Mouse (Mus musculus) forebrain, embryonic 10.5 days (tissue): ENCODE data around the gene Ecsit. TPM values are rescaled to one million over a fixed set of nuclear protein-coding genes. Genes with fewer than 3 reads are reported as not detected.
A peak's percentile ranks its signal among the peaks of the same experiment; 100 is the strongest.

ENCODE experiments used
- DNase-seq: peaks from one replicate; pipeline ENCODE4 v3.0.0-alpha.2; 2017; ENCODE audit warnings: low spot score; ENCODE audit errors: extremely low spot score
- H3K27ac ChIP-seq: fragments of 300-500 bp; sonication (generic); 2 replicates; pipeline ENCODE4 v1.5.1; 2016; ENCODE audit warnings: mild to moderate bottlenecking
- H3K27me3 ChIP-seq: fragments of 300-500 bp; sonication (generic); 2 replicates; pipeline ENCODE4 v1.6.1; 2016; ENCODE audit warnings: mild to moderate bottlenecking; ENCODE audit not compliant: poor library complexity, severe bottlenecking
- H3K36me3 ChIP-seq: fragments of 300-500 bp; sonication (generic); replicated peaks from 2 replicates; pipeline ENCODE4 v1.6.1; 2016; ENCODE audit warnings: mild to moderate bottlenecking, moderate library complexity
- H3K4me1 ChIP-seq: fragments of 300-500 bp; sonication (generic); 2 replicates; pipeline ENCODE4 v1.6.1; 2016
- H3K4me3 ChIP-seq: fragments of 300-500 bp; sonication (generic); 2 replicates; pipeline ENCODE4 v1.5.1; 2016; ENCODE audit warnings: mild to moderate bottlenecking, moderate library complexity
- H3K9me3 ChIP-seq: fragments of 300-500 bp; sonication (generic); 2 replicates; pipeline ENCODE4 v1.6.1; 2016; ENCODE audit warnings: mild to moderate bottlenecking, moderate library complexity
- WGBS: fragments of 180-500 bp; shearing (Covaris S2); methylation state at CpG from one replicate; pipeline ENCODE4 v1.1.7; 2016; 5-methylcytosine and 5-hydroxymethylcytosine counted together
- polyA plus RNA-seq: library from polyadenylated mRNA; unstranded; fragments of >200 nt; fragmentation: Nextera tagmentation; extraction: Ambion mirVana; gene quantifications from 2 replicates; pipeline ENCODE4 v1.2.1, GENCODE M21; 2016

Gene Ecsit
- polyA plus RNA-seq: 42.0 and 43.2 TPM in 2 replicates

- WGBS: under 1% methylated on average over 48 of the region's 48 CpGs
- H3K4me3 ChIP-seq: peak within 1 kb of the TSS; percentile 87
- peak within 1 kb of the TSS; percentile 84 for H3K27ac ChIP-seq
- peak; percentile 93 for DNase-seq
- peaks cover 12% of the 10 kb centered on the region for H3K36me3 ChIP-seq
- H3K27me3 ChIP-seq: no peaks in the 10 kb centered on the region
- peaks cover 13% of the 10 kb centered on the region for H3K4me1 ChIP-seq
- H3K9me3 ChIP-seq: no peaks in the 10 kb centered on the region
Observed at GRCm38 (mm10) chr9:22085022-22085834, at the start of gene Ecsit. Ecsit (minus strand) TSS chr9:22085438.

- H3K4me1 ChIP-seq: peaks cover 28% of the 10 kb centered on the region
- H3K27me3 ChIP-seq: peaks cover 71% of the 10 kb centered on the region
- H3K36me3 ChIP-seq: no peaks in the 10 kb centered on the region
- peak overlapping the region; percentile 23 for H3K4me3 ChIP-seq
- no peaks in the 10 kb centered on the region for H3K9me3 ChIP-seq
- H3K27ac ChIP-seq: peak overlapping the region; percentile 56
- WGBS: 82% methylated on average over 7 of the region's 7 CpGs
- DNase-seq: no peak
Observed at GRCm38 (mm10) chr9:22134246-22134890, 49.1 kb upstream of the Ecsit start.

DNA sequence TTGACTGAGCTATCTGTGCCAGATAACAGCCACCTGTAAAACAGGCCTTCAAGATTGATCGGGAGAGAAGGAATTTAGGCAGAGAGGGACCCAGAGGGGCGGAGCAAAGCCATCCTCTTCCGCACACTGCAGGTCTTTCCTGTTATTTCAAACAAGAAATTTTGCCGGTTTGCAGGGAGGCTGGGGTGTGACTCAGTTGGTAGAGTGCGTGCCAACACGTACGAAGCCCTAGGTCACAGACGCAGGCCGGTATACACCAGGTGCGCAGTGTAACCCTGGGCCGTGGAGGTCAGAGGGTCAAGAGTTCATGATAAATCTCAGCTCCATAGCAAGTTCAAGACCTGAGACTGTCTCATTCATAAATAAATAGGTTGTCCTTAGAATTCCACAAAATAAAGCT is 47.0 kb upstream of the Ecsit start:
- H3K36me3 ChIP-seq: no peaks in the 10 kb centered on the region
- H3K4me3 ChIP-seq: peak overlapping the region; percentile 48
- peaks cover 21% of the 10 kb centered on the region for H3K4me1 ChIP-seq
- peaks cover 72% of the 10 kb centered on the region for H3K27me3 ChIP-seq
- H3K27ac ChIP-seq: 0 out of 2 replicates have a peak overlapping the region, but pooled peaks have one; percentile 54
- WGBS: 52% methylated on average over 11 of the region's 11 CpGs
- DNase-seq: no peak
- H3K9me3 ChIP-seq: no peaks in the 10 kb centered on the region

DNA sequence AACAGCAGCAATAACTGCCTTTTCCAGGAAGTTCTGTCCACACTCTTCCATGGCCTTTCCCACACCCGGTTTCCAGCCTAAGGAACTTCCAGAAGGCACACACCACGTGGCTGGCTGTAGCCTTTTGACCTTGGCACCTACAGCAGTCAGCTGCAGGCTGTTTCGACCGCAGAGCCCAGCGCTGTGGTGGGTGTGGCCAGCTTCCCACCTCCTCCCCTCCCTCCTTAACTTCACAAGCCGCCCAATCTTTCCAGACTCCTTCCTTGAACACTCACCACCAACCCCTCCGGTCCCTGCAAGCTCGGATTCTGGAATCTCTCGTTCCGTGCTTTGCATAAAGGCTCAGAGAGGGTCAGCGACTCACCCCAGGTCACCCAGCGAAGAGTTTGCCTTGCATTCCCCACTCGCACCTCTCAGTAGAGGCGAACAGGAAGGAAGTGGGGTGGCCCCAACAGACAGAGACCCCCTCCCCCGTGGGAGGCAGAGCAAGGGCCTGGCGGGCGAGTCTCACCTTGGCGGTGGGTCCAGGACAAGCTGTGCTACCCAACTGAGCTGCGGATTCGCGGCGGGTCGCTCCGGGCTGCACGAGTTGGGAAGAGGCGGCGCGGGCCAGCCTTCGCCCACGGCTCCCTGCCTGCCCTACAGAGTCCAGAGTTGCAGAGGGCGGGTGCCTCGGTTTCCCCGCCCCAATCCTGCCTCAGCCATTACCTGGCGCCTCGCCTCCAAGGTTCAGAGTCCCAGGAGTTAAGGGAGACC is 46.2 kb upstream of the Ecsit start:
- Histone ChIP-seq H3K9me3 (no peaks in the 10 kb centered on the region), H3K27ac (peak overlapping the region; percentile 54), H3K27me3 (peaks cover 63% of the 10 kb centered on the region), H3K4me3 (peak overlapping the region; percentile 48), H3K36me3 (no peaks in the 10 kb centered on the region), H3K4me1 (peaks cover 13% of the 10 kb centered on the region)
- 2% methylated on average over 35 of the region's 35 CpGs for WGBS
- DNase-seq: no peak

DNA sequence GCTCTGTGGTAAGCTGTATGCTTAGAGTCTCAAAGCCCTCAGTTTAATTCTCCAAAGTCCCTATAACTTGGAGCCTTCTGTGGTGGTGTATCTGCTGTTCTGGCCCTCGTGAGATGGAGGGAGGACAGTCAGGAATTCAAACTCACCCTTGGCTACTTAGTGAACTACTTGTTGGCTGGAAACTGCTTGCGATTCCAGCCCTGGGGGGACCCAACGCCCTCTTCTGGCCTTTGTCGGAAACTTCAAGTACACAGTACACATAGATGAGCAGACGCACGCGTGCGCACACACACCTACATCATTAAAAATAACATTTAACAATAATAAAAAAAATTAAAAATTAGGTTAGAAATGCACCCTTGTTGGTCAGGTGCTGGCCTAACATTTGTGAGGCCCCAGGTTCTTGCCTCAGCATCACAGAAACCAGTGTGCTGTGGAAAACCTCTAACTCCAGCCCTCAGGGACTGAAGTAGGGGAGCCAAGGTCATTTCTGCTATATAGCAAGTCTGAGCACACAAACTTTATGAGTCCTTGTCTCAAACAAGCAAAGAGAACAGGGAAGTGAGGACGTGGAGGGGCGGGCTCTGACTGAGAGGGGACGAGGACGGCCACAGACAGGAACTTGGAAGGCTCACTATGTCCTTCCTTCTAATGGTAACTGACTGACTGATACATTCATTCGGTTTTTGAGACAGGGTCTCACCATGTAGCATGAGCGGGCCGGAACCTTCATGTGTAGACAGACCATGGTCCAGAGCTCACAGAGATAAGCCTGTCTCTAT is 40.2 kb upstream of the Ecsit start:
- 89% methylated on average over 15 of the region's 15 CpGs for WGBS
- Histone ChIP-seq H3K4me3 (no peak overlapping the region), H3K27me3 (peaks cover 18% of the 10 kb centered on the region), H3K36me3 (no peaks in the 10 kb centered on the region), H3K9me3 (no peaks in the 10 kb centered on the region), H3K27ac (no peak overlapping the region), H3K4me1 (no peaks in the 10 kb centered on the region)
- DNase-seq: no peak

GRCm38 (mm10) chr9:22124169-22124568 is 38.9 kb upstream of the Ecsit start:
- Histone ChIP-seq H3K27ac (no peak overlapping the region), H3K36me3 (no peaks in the 10 kb centered on the region), H3K4me3 (no peak overlapping the region), H3K9me3 (no peaks in the 10 kb centered on the region), H3K27me3 (peaks cover 5% of the 10 kb centered on the region; the same call in 1 of the 2 replicates), H3K4me1 (no peaks in the 10 kb centered on the region)
- 88% methylated on average over 3 of the region's 3 CpGs for WGBS
- no peak for DNase-seq

- 87% methylated on average over 7 of the region's 7 CpGs for WGBS
Observed at GRCm38 (mm10) chr9:22123069-22123609, 37.9 kb upstream of the Ecsit start.

DNA sequence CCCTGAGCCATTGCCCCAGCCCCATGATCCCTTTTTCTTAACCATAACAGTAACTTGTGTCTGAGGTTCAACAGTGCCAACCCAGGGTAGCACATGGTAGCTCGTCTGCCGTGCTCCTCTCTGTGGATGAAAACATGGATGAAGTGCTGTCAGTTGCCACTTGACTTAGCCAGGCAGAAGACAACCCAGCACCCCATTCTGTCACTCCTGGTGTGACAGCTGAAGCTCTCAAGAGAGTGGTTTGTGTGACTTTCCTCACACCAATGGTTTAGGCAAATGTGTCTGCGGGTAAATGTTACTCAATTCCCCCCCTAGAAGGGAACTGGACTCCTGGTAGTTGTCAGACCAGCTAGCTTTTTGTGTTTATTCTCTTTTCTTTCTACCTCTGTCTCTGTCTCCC is 36.8 kb upstream of the Ecsit start:
- no peaks in the 10 kb centered on the region for H3K36me3 ChIP-seq
- no peaks in the 10 kb centered on the region for H3K27me3 ChIP-seq
- H3K4me1 ChIP-seq: peaks cover 10% of the 10 kb centered on the region
- H3K9me3 ChIP-seq: no peaks in the 10 kb centered on the region
- 82% methylated on average over 3 of the region's 3 CpGs for WGBS
- no peak for DNase-seq
- no peak overlapping the region for H3K4me3 ChIP-seq
- no peak overlapping the region for H3K27ac ChIP-seq

More at GRCm38 (mm10) chr9:22123069-22123609, 37.9 kb upstream of the Ecsit start:
- H3K9me3 ChIP-seq: no peaks in the 10 kb centered on the region
- no peaks in the 10 kb centered on the region for H3K4me1 ChIP-seq
- H3K27ac ChIP-seq: no peak overlapping the region
- no peak for DNase-seq
- no peak overlapping the region for H3K4me3 ChIP-seq
- H3K27me3 ChIP-seq: no peaks in the 10 kb centered on the region
- H3K36me3 ChIP-seq: no peaks in the 10 kb centered on the region

DNA sequence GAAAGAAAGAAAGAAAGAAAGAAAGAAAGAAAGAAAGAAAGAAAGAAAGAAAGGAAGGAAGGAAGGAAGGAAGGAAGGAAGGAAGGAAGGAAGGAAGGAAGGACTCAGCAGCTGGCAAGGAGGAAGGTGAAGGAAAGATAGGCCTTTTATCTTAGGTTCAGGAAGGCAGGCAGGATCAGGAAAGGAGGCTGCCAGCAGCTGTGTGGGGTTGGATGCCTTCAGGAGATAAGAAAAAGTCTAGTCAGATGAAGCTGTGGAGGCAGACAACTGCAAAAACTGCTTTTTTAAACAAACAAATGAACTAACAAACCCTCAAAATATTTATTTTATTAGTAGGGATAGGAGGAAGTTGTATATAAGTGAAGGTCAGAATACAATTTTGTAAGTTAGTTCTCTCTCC is 36.3 kb upstream of the Ecsit start:
- H3K27ac ChIP-seq: no peak overlapping the region
- no peaks in the 10 kb centered on the region for H3K27me3 ChIP-seq
- H3K9me3 ChIP-seq: no peaks in the 10 kb centered on the region
- no peak overlapping the region for H3K4me3 ChIP-seq
- peaks cover 10% of the 10 kb centered on the region for H3K4me1 ChIP-seq
- H3K36me3 ChIP-seq: no peaks in the 10 kb centered on the region
- DNase-seq: no peak

DNA sequence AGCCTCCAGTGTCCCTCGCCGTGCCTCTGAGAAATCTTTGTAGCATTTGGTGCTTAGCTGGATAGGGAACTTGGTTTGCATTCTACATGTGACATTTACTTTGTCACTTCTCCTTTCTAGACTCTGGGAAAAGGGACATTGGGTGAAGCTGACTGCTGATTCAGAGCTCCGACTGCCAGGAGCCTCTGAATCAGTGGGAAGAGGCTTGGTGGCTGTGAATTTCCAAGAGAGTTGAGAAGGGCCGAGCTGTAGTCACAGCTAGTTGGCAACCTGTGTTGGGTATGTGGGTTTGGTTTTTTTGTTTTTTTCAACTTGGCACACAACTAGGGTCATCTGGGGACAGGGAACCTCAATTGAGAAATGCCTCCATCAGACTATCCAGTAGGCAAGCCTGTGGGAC is 34.3 kb upstream of the Ecsit start:
- Histone ChIP-seq H3K9me3 (no peaks in the 10 kb centered on the region), H3K4me1 (peaks cover 22% of the 10 kb centered on the region), H3K4me3 (no peak overlapping the region), H3K27me3 (no peaks in the 10 kb centered on the region), H3K36me3 (peaks cover 3% of the 10 kb centered on the region; the same call in 1 of the 2 replicates), H3K27ac (no peak overlapping the region)
- no peak for DNase-seq
- 93% methylated on average over 4 of the region's 4 CpGs for WGBS

DNA sequence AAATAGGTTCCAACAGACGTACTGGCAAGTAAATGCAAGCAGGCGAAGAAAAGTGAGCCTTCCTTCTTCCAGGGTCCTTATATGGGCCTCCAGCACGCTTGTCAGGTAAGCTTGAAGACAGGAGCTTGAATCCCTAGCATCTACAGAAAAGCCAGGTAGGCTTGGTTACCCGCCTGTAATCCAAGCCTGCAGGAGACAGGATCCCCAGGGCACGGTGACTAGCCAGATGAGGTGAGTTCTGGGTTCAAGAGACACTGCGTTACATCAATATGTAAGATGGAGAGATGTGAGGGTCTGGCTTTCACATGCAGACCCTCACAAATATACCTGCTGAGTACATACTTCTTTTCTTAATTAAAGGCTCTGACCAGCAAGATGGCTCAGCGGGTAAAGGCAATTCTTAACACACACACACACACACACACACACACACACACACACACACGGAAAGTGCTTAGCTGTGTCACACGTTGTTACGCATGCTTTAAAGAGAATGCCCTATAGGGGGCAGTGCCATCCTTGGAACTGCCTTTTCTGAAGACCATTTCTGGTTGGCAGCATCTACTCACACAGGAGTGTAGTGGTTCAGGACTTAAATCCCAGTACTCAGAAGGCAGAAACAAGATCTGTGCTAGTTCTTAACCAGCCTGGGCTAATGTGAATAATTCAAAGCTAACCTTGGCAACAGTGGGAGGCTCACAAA is 32.7 kb upstream of the Ecsit start:
- WGBS: 46% methylated on average over 10 of the region's 10 CpGs
- Histone ChIP-seq H3K36me3 (peaks cover 17% of the 10 kb centered on the region), H3K4me3 (peak overlapping the region; percentile 88), H3K27me3 (no peaks in the 10 kb centered on the region), H3K9me3 (no peaks in the 10 kb centered on the region), H3K27ac (peak overlapping the region; percentile 90), H3K4me1 (peaks cover 22% of the 10 kb centered on the region)
- DNase-seq: no peak
